Mouse (Mus musculus): ENCODE measurements around the gene Olfr655.

Olfr655 gene

GRCm38 (mm10) chr7:104601679-104602078 is at the start of gene Olfr655:
Gene Olfr655, minus strand, starts transcription at chr7:104601779.
- no peak for DNase-seq

- peak in 1 of 2 experiments; percentile 9 for DNase-seq
Measured at GRCm38 (mm10) chr7:104646841-104647482, 45.4 kb upstream of the Olfr655 start, which contains the start of gene Olfr658. Gene Olfr658, minus strand, starts transcription at chr7:104647305.

- no peak for DNase-seq
Measured at GRCm38 (mm10) chr7:104624494-104624893, 22.9 kb upstream of the Olfr655 start, which contains the start of gene Olfr657. Gene Olfr657, plus strand, starts transcription at chr7:104624794.

- DNase-seq: no peak
Measured at GRCm38 (mm10) chr7:104613655-104614054, 12.1 kb upstream of the Olfr655 start, which contains the start of gene Olfr656. Gene Olfr656, plus strand, starts transcription at chr7:104613955.

- no peak for DNase-seq
Measured at GRCm38 (mm10) chr7:104604727-104605126, 3.1 kb upstream of the Olfr655 start.

GRCm38 (mm10) chr7:104603173-104603572 is 1.6 kb upstream of the Olfr655 start:
- DNase-seq: peak in 1 of 2 experiments; percentile 2

GRCm38 (mm10) chr7:104588274-104588673 is 13.3 kb downstream of the Olfr655 start:
- DNase-seq: no peak

GRCm38 (mm10) chr7:104586725-104587124 is 14.9 kb downstream of the Olfr655 start, which contains the start of gene Olfr654:
Gene Olfr654, plus strand, starts transcription at chr7:104587025.
- DNase-seq: no peak

GRCm38 (mm10) chr7:104581429-104581828 is 20.1 kb downstream of the Olfr655 start:
- DNase-seq: no peak

- no peak for DNase-seq
Measured at GRCm38 (mm10) chr7:104580846-104581245, 20.7 kb downstream of the Olfr655 start.

- DNase-seq: no peak
Measured at GRCm38 (mm10) chr7:104577014-104577413, 24.6 kb downstream of the Olfr655 start, which contains the start of gene Olfr653. Gene Olfr653, plus strand, starts transcription at chr7:104577314.

- no peak for DNase-seq
Measured at GRCm38 (mm10) chr7:104560601-104561000, 41.0 kb downstream of the Olfr655 start, which contains the start of gene Olfr652. Gene Olfr652, plus strand, starts transcription at chr7:104560901.

- DNase-seq: no peak
Measured at GRCm38 (mm10) chr7:104552700-104553099, 48.9 kb downstream of the Olfr655 start.

- DNase-seq: no peak
Measured at GRCm38 (mm10) chr7:104549833-104550232, 51.7 kb downstream of the Olfr655 start, which contains the start of gene Olfr651. Gene Olfr651, plus strand, starts transcription at chr7:104550133.

Measured in cerebellum, postnatal 25 days (tissue).